Mouse (Mus musculus): Measurements from ENCODE around the gene Sod3. TPM values are rescaled to one million over a fixed set of nuclear protein-coding genes. Genes with fewer than 3 reads are reported as not detected.

The Sod3 gene
- 2.4 TPM for polyA plus RNA-seq (2021)

DNA sequence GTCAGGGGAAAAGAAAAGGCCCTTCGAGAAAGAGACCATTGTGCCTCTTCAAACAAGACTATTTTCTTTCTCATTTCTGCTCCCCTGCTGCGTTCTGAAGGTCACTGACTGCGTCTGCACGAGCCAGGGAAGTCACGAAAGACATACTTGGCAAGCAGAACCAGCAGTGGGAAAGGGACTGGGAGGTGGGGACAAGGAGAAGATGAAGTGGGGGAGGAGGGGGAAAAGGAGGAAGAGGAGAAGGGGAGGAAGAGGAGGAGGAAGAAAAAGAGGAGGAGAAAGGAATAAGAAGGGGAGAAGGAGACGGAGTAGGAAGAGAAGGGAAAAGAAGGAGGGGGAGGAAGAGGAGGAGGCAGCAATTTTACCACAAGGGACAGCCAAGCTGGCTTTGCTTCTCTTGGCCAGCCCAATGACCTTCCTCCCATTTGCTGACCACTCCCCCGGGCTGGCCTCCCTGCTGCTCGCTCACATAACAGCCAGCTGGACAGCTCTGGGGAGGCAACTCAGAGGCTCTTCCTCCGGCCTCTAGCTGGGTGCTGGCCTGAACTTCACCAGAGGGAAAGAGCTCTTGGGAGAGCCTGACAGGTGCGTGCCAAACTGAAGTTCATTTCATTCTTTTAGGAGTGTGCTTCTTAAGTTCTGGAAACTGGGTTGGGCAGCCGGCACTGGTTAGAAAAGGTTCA is at the start of gene Sod3:
Sod3 (plus strand) TSS at position 324 of the 683 bp plus-strand sequence.
- TF ChIP-seq CTCF (IDR thresholded peaks at IDR 0.05): no peak

DNA sequence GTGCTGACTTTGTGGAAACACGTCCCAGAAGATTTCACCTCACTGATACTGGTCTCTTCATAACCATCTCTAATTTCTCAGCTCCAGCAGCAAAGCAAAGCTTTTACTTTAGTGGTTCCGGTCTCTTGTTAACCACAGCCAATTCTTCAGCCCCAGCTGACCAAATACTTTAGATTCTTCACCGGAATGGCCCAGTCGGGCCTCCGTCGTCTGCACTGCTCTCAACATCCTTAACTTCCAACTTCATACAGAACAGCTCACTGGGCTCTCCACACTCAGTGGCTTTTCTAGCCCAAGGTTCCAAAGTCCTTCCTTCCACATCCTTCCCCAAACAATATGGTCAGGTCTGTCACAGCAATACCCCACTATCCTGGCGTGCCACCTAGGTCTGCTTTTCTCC is 46.7 kb upstream of the Sod3 start:
- no peaks in the 10 kb centered on the region for H3K27me3 ChIP-seq
- no peak for TF ChIP-seq CTCF (IDR thresholded peaks at IDR 0.05)
- CTCF ChIA-PET: interaction anchor here (1.8 kb wide), 1 partner anchor 10 kb away, joined by 5 read pairs; no protein-coding TSS in a partner anchor
- DNase-seq (ENCODE audit: low read depth, low spot score) (no peak), ATAC-seq (no peak)
- POLR2A ChIA-PET: no interaction called here
- in situ Hi-C loops (cut with MboI; ENCODE audit: low pct_unique_long_range_greater_than_20kb): no loop called here

More for the DNA sequence above, at the start of gene Sod3:
- DNase-seq (ENCODE audit: low read depth, low spot score): no peak
- CTCF ChIA-PET: interaction anchor here (1.1 to 1.2 kb wide), 2 partner anchors 8 to 11 kb away, joined by 3 read pairs; no protein-coding TSS in a partner anchor
- in situ Hi-C loops (cut with MboI; ENCODE audit: low pct_unique_long_range_greater_than_20kb): no loop called here
- no peaks in the 10 kb centered on the region for H3K27me3 ChIP-seq
- POLR2A ChIA-PET: no interaction called here
- no peak for ATAC-seq

DNA sequence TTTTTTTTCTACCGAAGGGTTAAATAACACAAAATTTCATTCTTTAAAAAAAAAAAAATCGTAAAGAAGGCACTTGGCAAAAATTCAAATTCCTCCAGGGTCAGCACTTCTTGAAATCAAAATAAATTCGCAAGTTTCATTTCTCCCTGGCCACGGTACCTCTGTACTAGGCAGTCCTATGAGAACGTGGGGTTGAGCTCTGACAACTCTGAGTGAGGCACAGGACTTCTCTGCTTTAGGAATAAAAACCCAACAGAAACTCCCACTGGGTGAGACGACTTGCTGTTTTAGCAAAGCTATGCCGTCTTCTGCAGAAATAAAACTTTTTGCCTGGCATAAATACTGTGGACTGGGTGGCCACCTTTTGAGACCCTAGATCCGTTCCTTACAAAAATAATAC is 44.1 kb upstream of the Sod3 start:
- ChIA-PET CTCF (no interaction called here), POLR2A (no interaction called here)
- TF ChIP-seq CTCF (IDR thresholded peaks at IDR 0.05): no peak
- ATAC-seq: no peak
- in situ Hi-C loops (cut with MboI; ENCODE audit: low pct_unique_long_range_greater_than_20kb): no loop called here
- DNase-seq (ENCODE audit: low read depth, low spot score): no peak
- no peaks in the 10 kb centered on the region for H3K27me3 ChIP-seq

DNA sequence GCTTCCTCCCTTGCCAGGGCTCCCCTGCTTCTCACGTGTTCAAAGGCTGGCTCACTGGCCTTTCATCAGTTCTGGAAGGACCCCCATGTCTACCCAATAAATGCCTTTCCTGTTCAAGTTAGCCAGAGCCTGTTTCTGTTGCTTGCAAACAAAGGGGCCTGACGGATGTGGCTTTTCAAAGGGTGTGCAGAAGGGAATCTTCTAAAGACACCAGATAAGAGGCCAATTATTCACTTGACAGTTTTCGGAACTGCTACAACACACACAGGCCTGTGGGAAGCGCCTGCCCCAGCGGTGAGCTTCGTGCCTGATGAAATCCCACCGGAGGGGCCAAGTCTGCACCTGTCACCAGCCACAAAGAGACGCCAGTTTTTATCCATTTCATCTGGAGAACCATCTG is 31.5 kb upstream of the Sod3 start:
- ChIA-PET CTCF (interaction anchor here (2.5 kb wide), 1 partner anchor 14 kb away, joined by 10 read pairs; no protein-coding TSS in a partner anchor), POLR2A (no interaction called here)
- TF ChIP-seq CTCF (IDR thresholded peaks at IDR 0.05): no peak
- in situ Hi-C loops (cut with MboI; ENCODE audit: low pct_unique_long_range_greater_than_20kb): no loop called here
- no peaks in the 10 kb centered on the region for H3K27me3 ChIP-seq
- ATAC-seq (no peak), DNase-seq (ENCODE audit: low read depth, low spot score) (no peak)

DNA sequence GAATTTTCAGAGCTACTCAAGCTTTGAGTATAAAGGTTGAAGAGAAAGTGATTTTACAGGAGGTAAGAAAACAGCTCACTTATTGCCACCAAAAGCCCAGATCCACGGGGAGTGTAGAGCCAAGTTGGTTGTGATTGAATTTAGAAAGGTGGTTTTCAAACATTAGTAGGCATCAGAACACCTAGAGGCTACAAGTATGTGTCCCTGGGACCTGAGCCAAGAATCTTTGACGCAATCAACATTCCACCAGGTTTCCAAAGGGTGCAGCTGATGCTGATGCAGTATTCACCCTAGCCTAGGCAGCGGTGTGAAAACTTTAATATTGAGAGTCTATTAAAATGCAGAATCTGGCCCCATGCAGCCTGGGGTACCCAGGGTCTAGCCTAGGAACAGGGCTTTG is 28.0 kb upstream of the Sod3 start:
- H3K27me3 ChIP-seq: no peaks in the 10 kb centered on the region
- ChIA-PET POLR2A (no interaction called here), CTCF (interaction anchor here (0.7 kb wide), 1 partner anchor 40 kb away, joined by 3 read pairs; no protein-coding TSS in a partner anchor)
- DNase-seq (ENCODE audit: low read depth, low spot score) (peak; percentile 42), ATAC-seq (peak; percentile 89)
- TF ChIP-seq CTCF (IDR thresholded peaks at IDR 0.05): no peak
- in situ Hi-C loops (cut with MboI; ENCODE audit: low pct_unique_long_range_greater_than_20kb): no loop called here

DNA sequence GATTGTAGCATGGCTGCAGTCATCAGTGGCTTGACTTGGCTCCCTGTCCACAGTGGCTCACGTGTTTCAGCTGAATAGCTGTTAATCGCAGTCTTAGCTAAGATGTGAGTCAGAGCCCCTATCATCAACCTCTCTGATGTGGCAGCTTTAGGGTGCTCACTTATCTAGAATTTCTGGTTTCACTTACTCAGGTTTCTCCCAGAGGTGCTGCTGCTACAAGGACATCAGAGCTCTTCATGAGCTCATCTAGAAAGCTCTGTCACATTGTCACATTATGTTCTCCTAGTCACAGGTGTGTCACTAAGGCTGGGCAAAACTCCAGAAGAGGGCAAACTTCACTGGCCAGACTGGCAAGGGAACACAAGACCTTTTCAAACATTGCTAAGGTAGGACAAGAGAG is 24.5 kb upstream of the Sod3 start:
- ChIA-PET POLR2A (no interaction called here), CTCF (interaction anchor here (1.6 to 2.3 kb wide), 2 partner anchors 9 to 11 kb away, joined by 4 to 9 read pairs; no protein-coding TSS in a partner anchor)
- TF ChIP-seq CTCF (IDR thresholded peaks at IDR 0.05): no peak
- no peak for DNase-seq (ENCODE audit: low read depth, low spot score)
- H3K27me3 ChIP-seq: no peaks in the 10 kb centered on the region
- ATAC-seq: no peak
- in situ Hi-C loops (cut with MboI; ENCODE audit: low pct_unique_long_range_greater_than_20kb): no loop called here

DNA sequence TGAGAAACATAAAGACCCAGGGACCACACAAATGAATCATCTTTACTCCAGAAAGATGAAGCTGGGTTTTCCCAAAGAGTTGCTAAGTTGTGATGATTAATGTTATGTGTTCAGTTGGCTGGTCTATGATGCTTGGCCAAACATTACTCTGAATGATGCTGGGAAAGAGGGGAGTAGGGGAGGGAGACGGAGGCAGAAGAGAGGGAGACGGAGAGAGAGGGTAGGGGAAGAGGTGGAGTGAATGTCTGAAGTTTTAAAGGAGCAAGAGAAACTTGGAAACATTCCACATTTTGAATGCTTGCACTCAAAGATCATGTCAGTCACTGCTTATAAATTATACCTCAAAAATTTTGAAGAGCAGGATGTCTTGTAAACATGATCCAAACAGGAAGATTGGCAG is 16.7 kb upstream of the Sod3 start:
- DNase-seq (ENCODE audit: low read depth, low spot score) (no peak), ATAC-seq (no peak)
- no peak for TF ChIP-seq CTCF (IDR thresholded peaks at IDR 0.05)
- no peaks in the 10 kb centered on the region for H3K27me3 ChIP-seq
- ChIA-PET CTCF (interaction anchor here (0.7 to 3.2 kb wide), 5 partner anchors 9 to 229 kb away, joined by 3 to 10 read pairs (median 3); no protein-coding TSS in a partner anchor), POLR2A (no interaction called here)
- in situ Hi-C loops (cut with MboI; ENCODE audit: low pct_unique_long_range_greater_than_20kb): loop anchor here (5.0 kb wide), 1 partner anchor 35 kb away; no protein-coding TSS in a partner anchor

DNA sequence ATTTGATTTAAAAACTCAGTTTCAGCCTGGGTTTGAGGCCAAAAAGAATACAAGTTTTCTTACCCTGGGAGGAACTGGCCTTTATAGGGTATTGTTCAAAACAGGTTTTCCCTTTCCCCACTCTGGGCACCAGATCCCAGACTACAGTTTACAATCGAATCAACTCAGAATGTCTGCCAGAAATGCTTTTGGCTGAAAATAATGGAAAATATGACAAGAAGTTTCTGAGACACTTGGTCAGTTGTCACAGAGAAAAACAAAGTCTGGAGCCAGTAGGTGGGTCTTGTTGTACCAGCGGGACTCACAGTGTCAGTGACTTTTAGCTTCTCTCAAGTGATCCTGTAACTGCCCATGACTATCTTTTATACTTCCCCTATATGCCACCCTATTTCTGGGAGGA is 13.1 kb upstream of the Sod3 start:
- H3K27me3 ChIP-seq: no peaks in the 10 kb centered on the region
- CTCF ChIA-PET: no interaction called here
- ATAC-seq (no peak), DNase-seq (ENCODE audit: low read depth, low spot score) (no peak)
- in situ Hi-C loops (cut with MboI; ENCODE audit: low pct_unique_long_range_greater_than_20kb): no loop called here
- no peak for TF ChIP-seq CTCF (IDR thresholded peaks at IDR 0.05)
- POLR2A ChIA-PET: no interaction called here

DNA sequence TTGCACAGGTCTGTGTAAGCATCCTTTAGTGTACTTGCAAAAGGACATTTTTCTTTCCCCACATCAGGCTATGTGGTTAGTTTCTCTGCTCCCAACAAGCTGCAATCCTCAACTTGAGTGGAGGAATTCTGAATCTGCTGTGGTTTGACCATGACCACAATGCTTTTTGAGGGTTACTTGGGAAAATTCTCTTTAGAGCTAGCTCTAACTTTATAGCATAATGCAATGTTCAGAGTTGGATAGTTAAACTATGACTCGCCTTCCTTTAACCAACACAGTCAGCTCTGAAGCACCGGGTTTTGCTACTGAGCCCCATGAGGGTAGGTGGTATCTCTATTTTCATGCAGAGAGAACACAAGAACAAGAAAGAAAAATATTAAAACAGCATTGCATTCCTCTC is 12.0 kb upstream of the Sod3 start:
- no peak for DNase-seq (ENCODE audit: low read depth, low spot score)
- CTCF ChIA-PET: no interaction called here
- no peak for TF ChIP-seq CTCF (IDR thresholded peaks at IDR 0.05)
- H3K27me3 ChIP-seq: no peaks in the 10 kb centered on the region
- ATAC-seq: peak; percentile 40
- in situ Hi-C loops (cut with MboI; ENCODE audit: low pct_unique_long_range_greater_than_20kb): no loop called here
- POLR2A ChIA-PET: no interaction called here

DNA sequence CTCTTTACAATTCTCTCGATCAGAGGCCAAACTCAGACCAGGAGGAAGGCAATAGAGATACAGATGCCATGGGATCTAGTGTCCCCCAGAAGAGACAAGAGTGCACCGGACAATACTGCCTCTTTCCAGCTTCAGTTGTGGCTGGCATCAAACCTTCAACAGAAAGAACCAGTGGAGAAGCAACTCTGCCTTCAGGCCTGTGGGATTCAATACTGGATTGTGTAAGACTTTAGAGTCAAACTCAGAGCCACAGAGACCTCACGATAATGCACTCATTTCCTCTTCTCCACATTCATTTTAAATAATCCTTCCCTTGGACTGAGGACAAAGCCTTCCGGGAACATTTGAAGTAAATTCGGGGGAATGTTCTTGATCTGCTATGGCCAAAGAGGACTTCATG is 10.9 kb upstream of the Sod3 start:
- no peaks in the 10 kb centered on the region for H3K27me3 ChIP-seq
- ATAC-seq (no peak), DNase-seq (ENCODE audit: low read depth, low spot score) (no peak)
- ChIA-PET CTCF (interaction anchor here (0.9 kb wide), 1 partner anchor 11 kb away, joined by 3 read pairs; the partner anchor contains the start of gene Sod3), POLR2A (no interaction called here)
- in situ Hi-C loops (cut with MboI; ENCODE audit: low pct_unique_long_range_greater_than_20kb): no loop called here
- no peak for TF ChIP-seq CTCF (IDR thresholded peaks at IDR 0.05)

DNA sequence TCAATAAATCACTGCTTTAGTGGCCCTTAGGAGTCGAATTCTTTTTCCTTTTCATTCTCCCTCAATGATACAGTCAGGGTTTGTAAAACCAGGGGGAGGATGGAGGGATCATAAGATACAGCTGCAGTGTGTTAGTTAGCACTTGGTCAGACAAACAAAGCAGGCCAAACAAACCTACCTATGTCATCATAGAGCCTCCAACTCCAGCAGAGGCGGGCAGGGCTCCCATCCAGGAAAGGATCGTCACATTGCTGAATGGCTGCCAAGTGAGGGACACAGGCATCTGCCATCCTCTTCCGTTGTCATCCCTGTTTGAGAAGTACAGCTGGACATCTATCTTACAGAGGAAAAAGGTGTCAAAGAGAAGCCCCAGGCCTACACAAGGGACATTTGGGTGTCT is 9.2 kb upstream of the Sod3 start:
- DNase-seq (ENCODE audit: low read depth, low spot score) (no peak), ATAC-seq (no peak)
- ChIA-PET POLR2A (no interaction called here), CTCF (no interaction called here)
- no peaks in the 10 kb centered on the region for H3K27me3 ChIP-seq
- TF ChIP-seq CTCF (IDR thresholded peaks at IDR 0.05): no peak
- in situ Hi-C loops (cut with MboI; ENCODE audit: low pct_unique_long_range_greater_than_20kb): no loop called here

All from Patski (cell line).